10 mouse cellular contexts compared by ENCODE assay signal in the genomic region with DNA sequence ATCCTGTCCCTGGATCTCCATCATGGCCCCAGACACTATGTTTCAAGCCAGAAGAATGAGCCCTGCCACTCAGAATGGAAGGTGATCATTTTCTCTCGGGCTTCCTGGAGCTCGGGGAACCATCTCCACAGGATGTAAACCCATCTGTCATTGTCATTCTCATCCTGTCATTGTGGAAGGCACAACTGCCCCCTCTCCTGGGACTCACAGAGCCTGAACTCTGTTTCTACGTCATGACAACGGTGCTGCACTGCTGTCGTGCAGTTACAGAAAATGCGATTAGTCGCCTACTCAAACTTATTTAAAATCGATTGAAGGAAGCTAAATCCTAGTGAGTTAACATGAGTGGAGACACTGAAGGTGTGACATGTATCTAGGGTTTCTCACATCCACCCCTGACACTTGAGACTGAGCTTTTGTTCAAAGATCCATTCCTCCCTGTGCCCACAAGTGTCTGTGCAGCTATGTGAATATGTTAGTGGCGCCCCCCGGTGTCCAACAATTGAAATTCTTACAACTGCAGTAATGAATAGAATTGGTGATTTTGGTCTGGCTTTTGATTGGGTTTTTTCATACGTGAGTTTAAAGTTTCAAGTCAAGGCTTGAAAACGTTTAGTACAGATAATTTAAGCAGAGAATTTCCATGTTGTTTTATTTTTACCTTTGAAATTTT. TPM values are rescaled to one million over a fixed set of nuclear protein-coding genes. Genes with fewer than 3 reads are reported as not detected.
A peak's percentile ranks its signal among the peaks of the same experiment; 100 is the strongest.
DNase-seq lines count a peak whose midpoint lies in the region; TF ChIP-seq lines count a peak whose summit lies in the region.
"Had no signal": no experiment of that assay in that cellular context is flagged by ENCODE, and none has a peak within 500 bp of the region (broad histone marks: within the 10 kb centered on the region; RNA-seq: fewer than 3 reads in every experiment).

No protein-coding gene starts in this region.

- DNase-seq in adrenal gland, postnatal 25 days, result peak; percentile 28
- DNase-seq in adrenal gland, postnatal 4 days (ENCODE audit: low spot score in 2 of 2), result no peak
- peak; percentile 30 to 54 for DNase-seq in layer of hippocampus, postnatal 10 days (ENCODE audit: low spot score in 2 of 2)
- no peak for DNase-seq in layer of hippocampus, adult 9-10 months (ENCODE audit: low spot score)
- peak; percentile 42 for DNase-seq in lung, postnatal 14 days
- no peak for DNase-seq in urinary bladder, postnatal 36 days (ENCODE audit: low spot score in 2 of 2)
- no peak for DNase-seq in urinary bladder, postnatal 10 days (ENCODE audit: low spot score)

- TF ChIP-seq CTCF in bone marrow, adult 2 months (IDR thresholded peaks at IDR 0.05; ENCODE audit: control insufficient read depth, insufficient read depth, low read length), result peak; percentile 8; the same call in 1 of the 2 replicates

- TF ChIP-seq POLR2A in bone marrow, adult 2 months (IDR thresholded peaks at IDR 0.05; ENCODE audit: borderline replicate concordance, control insufficient read depth, low read depth, low read length), result no peak

- WGBS in bone marrow, adult 2 months, result 26% methylated on average over 12 of the region's 12 CpGs

- no peak overlapping the region for H3K27ac ChIP-seq in bone marrow, adult 2 months (ENCODE audit: control insufficient read depth, insufficient read depth, low read depth, low read length, poor library complexity)
- H3K27ac ChIP-seq: limb, embryonic 13.5 days had no signal

- H3K4me3 ChIP-seq in bone marrow, adult 2 months (replicated peaks; ENCODE audit: control insufficient read depth, low read depth, low read length), result no peak overlapping the region
- H3K4me3 ChIP-seq: erythroblast, embryonic 14.5 days; limb, embryonic 13.5 days had no signal

- H3K4me1 ChIP-seq in bone marrow, adult 2 months (ENCODE audit: control insufficient read depth, insufficient read depth, low read length), result no peaks in the 10 kb centered on the region

RNA-seq across cellular contexts. Expression of gene Inmt, which starts 2.4 kb away (rescaled TPM):
- total RNA-seq in adrenal gland, postnatal 25 days (2021), result 4.6 and 10.4 TPM in 2 replicates
- total RNA-seq in adrenal gland, postnatal 4 days (2021), result 1 to 10 TPM in 1 of 2 experiments, under 1 TPM in 1; 0.28 to 2.5 TPM
- under 1 TPM in 1 of 2 experiments, not detected in 1; 0.34 TPM for total RNA-seq in layer of hippocampus, postnatal 10 days (2021)
- polyA plus RNA-seq in bone marrow, adult 2 months (2011; ENCODE audit: insufficient read depth, insufficient read length, low replicate concordance, missing spikeins), result 2.4 and 14.7 TPM in 2 replicates
- polyA plus RNA-seq: erythroblast, embryonic 14.5 days had no signal

RNA-seq across cellular contexts. Expression of gene Mindy4, which starts 26.0 kb away (rescaled TPM):
- total RNA-seq in adrenal gland, postnatal 25 days (2021), result 6.0 and 6.2 TPM in 2 replicates
- total RNA-seq in adrenal gland, postnatal 4 days (2021), result 1 to 10 TPM; 9.7 to 9.9 TPM
- 10 to 100 TPM; 10.9 to 12.5 TPM for total RNA-seq in layer of hippocampus, postnatal 10 days (2021)
- 0.68 and 3.0 TPM in 2 replicates for polyA plus RNA-seq in bone marrow, adult 2 months (2011; ENCODE audit: insufficient read depth, insufficient read length, low replicate concordance, missing spikeins)

RNA-seq across cellular contexts. Expression of gene Crhr2, which starts 44.4 kb away (rescaled TPM):
- not detected in 2 replicates for total RNA-seq in adrenal gland, postnatal 25 days (2021)
- total RNA-seq in adrenal gland, postnatal 4 days (2021), result under 1 TPM in 1 of 2 experiments, not detected in 1; 0.25 TPM
- 1 to 10 TPM; 2.3 to 3.2 TPM for total RNA-seq in layer of hippocampus, postnatal 10 days (2021)
- not detected in 2 replicates for polyA plus RNA-seq in bone marrow, adult 2 months (2011; ENCODE audit: insufficient read depth, insufficient read length, low replicate concordance, missing spikeins)
- polyA plus RNA-seq: erythroblast, embryonic 14.5 days had no signal

Comparison
In these comparisons a context has a peak if more than half of its experiments do, and no peak if none do; other contexts are left out.
1. DNase-seq: peak in adrenal gland, postnatal 25 days (single experiment), layer of hippocampus, postnatal 10 days (2 of 2) and lung, postnatal 14 days (single experiment); none in adrenal gland, postnatal 4 days (0 of 2), layer of hippocampus, adult 9-10 months (single experiment), urinary bladder, postnatal 36 days (0 of 2) and urinary bladder, postnatal 10 days (single experiment).